Mouse (Mus musculus): Measurements from ENCODE around the gene Tex13c1. TPM values are rescaled to one million over a fixed set of nuclear protein-coding genes. Genes with fewer than 3 reads are reported as not detected.

Gene Tex13c1
- not detected in 2 replicates for polyA plus RNA-seq (2012; rRNA removed)

DNA sequence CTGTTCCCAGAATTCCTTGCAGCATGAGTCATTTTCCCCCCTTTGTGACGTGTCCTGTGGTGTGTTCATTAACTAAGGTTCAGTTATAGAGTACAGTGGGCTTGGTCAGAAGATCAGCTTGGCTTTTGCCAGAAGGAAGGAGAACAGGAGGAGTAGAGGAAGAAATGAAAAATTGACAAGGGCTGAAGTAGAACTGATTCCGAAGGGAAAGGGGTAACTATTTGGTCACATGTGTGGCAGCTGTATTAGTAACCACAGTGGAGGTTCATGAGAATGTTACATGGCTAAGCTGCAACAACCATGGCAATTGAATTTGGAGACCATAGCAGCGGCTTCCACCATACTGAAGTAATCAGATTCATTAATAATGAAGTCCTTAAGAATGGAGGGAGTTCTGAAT lies at the start of gene Tex13c1:
Tex13c1 (plus strand) TSS at position 301 of the 400 bp plus-strand sequence.
- no peak within 1 kb of the TSS for H3K27ac ChIP-seq (ENCODE audit: insufficient read depth, low read length)
- no peaks in the 10 kb centered on the region for H3K4me1 ChIP-seq (ENCODE audit: control insufficient read depth, insufficient read depth, low read length)
- no peak for DNase-seq
- H3K4me3 ChIP-seq (replicated peaks; ENCODE audit: insufficient read depth, low read depth, low read length) = no peak within 1 kb of the TSS
- 87% methylated on average over 3 of the region's 3 CpGs for WGBS
- H3K27me3 ChIP-seq (ENCODE audit: control insufficient read depth, insufficient read depth, low read length) = no peaks in the 10 kb centered on the region
- TF ChIP-seq CTCF (IDR thresholded peaks at IDR 0.05; ENCODE audit: borderline replicate concordance, insufficient read depth, low read depth, low read length) = no peak
- no peak for TF ChIP-seq POLR2A (IDR thresholded peaks at IDR 0.05; ENCODE audit: borderline replicate concordance, insufficient read depth, low read length)

Other genes starting within 250 kb of the Tex13c1 start
- gene Tenm1, start 162.0 kb upstream of the Tex13c1 start, polyA plus RNA-seq (2012; rRNA removed) = 46.4 and 56.4 TPM in 2 replicates

Measured in cerebellum, adult 2 months (tissue).